Mouse (Mus musculus) induced T-regulatory cell, adult 2 months (primary cell): ENCODE data around the gene Trat1.

Source experiments
- DNase-seq: peaks from one replicate; pipeline ENCODE4 v3.0.0-alpha.2; 2012; ENCODE audit warnings: low read depth

Gene Trat1

GRCm38 (mm10) chr16:48771971-48772445 lies at the start of gene Trat1:
Gene Trat1, minus strand, starts transcription at chr16:48772021.
- peak; percentile 79 for DNase-seq

DNA sequence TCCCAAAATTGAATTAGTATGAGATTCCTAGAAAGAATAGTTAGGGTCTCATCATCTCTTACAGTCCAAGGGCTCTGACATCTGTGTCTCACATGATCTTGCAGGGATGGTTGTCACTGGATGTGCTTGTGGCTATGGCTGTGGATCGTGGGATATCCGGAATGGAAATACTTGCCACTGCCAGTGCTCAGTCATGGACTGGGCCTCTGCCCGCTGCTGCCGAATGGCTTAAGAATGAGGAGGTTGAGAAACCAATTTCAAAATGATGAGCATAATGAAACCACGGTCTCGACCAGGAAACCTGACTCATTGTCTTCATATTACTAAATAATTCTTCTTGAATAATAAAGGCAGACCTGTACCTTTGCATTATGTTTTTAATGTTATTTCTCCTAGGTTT lies 46.7 kb upstream of the Trat1 start:
- DNase-seq: no peak

DNA sequence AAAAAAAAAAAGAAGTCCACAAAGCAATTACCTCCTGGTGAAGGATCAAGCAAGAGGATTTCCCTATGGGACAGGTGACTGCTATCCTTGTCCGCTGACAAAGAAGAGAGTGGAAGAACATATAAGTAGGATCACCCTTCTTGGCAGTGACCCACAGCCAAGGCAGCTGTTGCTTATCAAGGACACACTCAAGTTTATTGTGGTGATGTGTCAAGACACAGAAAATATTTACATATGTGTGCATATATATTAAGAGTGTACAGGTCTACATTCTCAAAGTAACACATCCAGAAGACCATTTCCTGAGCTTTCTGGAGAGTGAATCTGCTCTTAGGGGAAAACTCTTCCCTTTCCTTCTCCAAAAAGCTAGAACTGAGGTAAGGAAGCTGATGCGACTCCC lies 44.9 kb upstream of the Trat1 start, which contains the start of gene Retnlb:
Retnlb (plus strand) TSS at position 162 of the 400 bp plus-strand sequence.
- DNase-seq: no peak

DNA sequence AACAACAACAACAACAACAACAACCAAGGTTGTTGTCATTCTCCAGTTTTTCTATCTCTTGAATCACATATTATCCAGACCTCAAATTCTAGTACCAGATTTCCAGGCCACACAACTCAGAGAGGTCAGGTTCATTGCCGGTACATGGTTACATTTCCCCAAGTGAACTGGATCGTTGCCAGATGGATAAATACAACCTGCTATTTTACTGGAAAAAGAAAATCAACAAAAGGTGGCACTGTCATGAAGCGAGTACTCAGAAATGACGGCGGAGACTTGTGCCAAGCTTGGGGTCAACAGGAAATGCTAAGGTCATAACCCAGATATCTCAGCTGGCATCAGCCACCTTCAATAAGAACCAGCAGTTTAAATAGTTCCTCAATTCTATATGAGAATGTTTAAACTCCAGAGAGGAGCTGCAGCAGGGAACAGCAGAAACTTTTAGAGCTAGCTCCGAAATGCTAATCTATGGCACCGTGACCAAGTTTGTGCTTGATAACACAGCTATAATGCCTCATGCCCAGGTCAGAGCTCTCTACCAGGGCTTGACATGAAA lies 40.1 kb upstream of the Trat1 start:
- no peak for DNase-seq

- DNase-seq: peak; percentile 69
These were observed 37.6 kb upstream of the Trat1 start for GRCm38 (mm10) chr16:48809374-48809773.

DNA sequence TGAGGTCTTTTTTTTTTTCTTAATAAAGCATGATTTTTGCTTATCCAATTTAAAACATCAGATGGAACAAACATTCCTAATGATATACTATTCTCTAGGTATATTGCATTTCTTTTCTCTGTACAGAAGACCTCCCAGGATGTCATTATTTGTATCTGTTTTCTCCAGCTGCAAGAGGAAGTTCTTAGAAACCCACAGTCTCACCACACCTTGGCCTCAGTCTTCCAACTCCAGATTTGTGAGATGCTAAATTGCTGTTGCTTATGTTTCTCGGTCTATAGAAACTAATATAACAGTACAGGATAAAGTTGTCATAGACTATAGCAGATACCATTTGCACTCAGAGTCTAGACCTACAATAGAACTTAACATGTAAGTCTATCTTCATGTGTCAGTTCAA lies 34.7 kb upstream of the Trat1 start:
- no peak for DNase-seq

GRCm38 (mm10) chr16:48805412-48805811 lies 33.6 kb upstream of the Trat1 start:
- no peak for DNase-seq

DNA sequence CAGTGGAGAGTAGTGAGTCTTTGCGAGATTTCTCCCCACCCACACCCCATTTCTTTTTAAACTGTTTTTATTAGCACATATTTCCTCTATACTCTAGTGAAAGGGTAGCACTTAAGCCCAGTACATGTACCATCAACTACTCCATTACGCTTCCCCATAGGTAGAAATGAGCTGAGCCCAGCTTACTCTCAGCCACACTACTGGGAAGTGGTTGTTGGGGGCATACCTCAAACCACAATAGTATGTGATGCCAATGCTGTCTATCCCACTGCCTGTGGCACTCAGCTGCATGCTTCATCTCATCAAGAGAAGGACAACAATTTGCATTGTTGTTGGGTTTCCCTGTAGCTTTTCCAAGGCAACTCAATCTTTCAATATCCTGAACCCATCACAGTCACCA lies 29.1 kb upstream of the Trat1 start:
- DNase-seq: no peak

GRCm38 (mm10) chr16:48799470-48799869 lies 27.6 kb upstream of the Trat1 start:
- no peak for DNase-seq

DNA sequence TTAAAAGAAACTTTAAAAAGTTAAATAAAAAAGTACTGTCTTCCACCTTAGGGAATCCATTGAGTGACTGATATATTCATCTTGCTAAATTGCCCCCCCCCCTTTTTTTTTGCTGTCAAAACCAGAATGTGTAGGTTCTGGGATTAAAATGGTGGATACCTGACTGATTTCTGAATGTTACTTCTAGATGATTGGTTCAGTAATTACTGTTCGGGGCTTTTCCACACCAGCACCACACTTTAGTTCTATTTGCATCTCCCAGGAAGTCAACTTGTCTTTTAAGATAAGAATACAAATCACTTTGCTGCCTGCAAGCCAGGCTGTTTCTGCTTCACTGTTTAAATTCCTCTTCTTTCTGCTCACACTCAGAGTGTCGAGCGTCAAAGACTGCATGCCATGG lies 26.5 kb upstream of the Trat1 start:
- peak; percentile 38 for DNase-seq

GRCm38 (mm10) chr16:48788704-48789185 lies 16.9 kb upstream of the Trat1 start:
- DNase-seq: peak; percentile 68

- DNase-seq: peak; percentile 55
These were observed 14.4 kb upstream of the Trat1 start for GRCm38 (mm10) chr16:48786258-48786657.

- DNase-seq: peak; percentile 60
These were observed 5.4 kb upstream of the Trat1 start for GRCm38 (mm10) chr16:48777254-48777653.

DNA sequence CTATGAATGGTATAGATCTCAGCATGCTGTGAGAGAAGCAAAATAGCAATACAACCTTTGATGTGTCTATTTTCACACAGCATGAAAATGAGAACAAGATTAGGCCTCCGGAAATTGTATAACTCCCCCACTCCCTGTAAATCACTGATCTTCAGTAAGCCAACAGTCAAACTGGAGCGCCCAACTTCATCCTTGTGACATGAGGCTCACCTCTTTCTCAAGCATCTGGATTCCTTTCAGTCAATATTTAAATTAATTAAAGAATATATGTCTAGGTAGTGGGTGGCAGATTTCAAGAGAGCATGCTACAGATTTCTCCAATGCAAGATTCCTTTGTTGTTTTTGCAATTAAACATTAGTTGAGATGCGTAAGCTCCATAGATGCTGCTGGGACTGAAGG lies 2.6 kb downstream of the Trat1 start:
- DNase-seq: peak; percentile 59

DNA sequence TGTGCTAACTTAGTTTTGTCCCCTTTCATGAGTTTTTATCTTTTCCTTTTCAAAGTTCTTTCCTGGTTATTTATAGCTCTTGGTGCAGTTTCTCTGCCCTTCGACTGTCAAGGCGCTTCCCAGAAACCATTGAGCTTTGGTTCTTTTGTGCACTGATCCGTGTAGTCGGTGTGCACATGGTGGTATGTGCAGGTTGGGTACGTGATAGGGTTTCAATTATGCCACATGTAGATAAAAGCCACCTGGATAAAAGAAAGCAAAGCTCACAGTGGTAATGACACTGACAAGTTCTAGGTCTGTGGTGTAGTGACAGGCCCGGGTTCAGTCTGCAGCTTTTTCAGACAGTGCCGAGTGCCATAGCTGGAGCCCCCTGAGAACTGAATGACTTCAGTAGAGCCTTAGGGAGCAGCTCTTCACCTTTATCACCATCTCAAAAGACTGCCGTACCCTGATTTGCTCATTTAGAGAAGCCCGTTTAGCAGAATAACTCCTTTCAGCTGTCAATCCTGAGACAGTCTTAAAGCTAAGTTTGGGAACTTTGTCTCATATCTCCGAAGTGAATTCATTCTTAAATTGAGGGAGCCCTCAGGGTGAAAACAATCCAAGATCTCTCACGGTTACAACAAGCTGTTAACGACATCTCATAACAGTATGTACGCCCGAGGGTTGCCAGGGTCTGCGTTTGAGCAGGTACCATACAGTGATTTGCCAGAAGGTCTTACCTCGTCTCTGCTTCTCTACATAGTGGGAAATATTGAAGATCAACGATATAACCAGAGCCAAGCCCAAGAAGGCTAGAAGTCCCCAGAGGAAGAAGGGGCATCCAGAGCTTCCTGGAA lies 11.0 kb downstream of the Trat1 start:
- DNase-seq: peak; percentile 54

DNA sequence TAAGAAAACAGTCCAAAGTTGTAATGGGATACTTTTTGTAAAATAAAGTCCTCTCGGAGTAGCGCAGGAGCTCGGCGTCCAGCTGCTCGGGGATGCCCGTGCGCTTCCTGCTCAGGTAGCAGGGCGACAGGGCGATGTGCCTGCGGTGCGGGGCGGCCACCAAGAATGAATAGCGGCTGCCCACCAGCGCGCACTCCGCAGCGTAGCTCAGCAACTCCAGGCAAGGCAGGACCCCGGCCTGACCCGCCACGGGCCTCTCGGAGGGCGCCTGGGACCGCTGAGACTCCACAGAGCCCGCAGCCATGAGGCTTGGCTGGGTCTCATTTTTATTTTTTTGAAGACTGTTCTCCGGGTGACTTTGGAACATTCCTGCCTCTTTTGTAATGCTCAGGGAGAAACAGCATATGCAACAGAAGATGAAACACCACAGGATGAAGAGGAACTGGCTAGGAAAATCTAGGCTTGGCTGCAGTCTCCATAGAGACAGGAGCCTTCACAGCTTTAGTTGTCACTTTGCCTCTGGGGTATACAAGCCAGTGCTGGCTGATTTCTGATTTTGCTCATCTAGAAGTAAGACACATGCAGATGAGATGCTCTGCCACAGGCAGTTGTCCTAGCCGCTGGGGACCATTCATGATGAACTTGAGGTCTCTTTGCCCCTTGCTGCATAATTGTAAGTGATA lies 21.5 kb downstream of the Trat1 start:
- DNase-seq: no peak

- DNase-seq: no peak
These were observed 26.4 kb downstream of the Trat1 start for GRCm38 (mm10) chr16:48745418-48745817.

- no peak for DNase-seq
These were observed 26.8 kb downstream of the Trat1 start for GRCm38 (mm10) chr16:48745011-48745410.

DNA sequence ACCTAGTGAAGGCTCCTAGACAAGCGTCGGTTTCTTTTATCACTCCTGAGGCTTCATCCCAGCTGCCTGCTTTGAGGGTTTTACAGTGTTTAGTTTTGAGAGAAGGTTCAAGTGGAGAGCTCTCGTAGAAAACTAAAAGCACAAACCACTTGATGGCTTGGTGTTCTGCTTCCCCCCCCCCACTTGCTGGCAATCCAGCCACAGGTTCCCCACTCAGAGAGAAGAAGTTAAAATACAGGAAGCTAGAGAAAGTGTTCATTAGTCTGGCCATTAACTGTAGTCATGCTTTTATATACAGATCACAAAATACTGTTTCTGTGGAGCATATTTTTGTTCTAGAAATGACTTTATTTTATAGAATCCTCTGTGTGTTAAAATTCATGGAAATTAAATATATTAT lies 30.3 kb downstream of the Trat1 start:
- no peak for DNase-seq

- peak; percentile 44 for DNase-seq
These were observed 31.8 kb downstream of the Trat1 start for GRCm38 (mm10) chr16:48739974-48740373.

- no peak for DNase-seq
These were observed 33.4 kb downstream of the Trat1 start for GRCm38 (mm10) chr16:48738429-48738828.

DNA sequence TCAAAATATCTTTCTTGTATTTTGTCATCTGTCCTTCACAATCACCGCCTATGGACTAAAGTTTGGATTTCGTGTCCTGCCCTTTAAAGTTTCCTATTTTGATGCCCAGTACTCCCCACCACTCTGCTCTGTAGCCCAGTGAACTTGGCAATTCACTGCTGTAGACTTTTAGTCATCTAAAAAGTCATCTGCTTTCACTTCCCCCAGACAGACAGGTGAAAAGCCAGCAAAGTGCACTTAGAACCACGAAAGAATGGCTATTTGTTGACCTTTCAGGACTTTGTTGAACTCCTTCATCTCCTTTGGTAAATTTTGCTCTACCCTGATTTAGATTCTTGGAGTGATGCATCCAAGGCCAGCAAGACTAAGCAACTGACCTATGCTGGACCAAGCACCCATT lies 34.9 kb downstream of the Trat1 start:
- no peak for DNase-seq

DNA sequence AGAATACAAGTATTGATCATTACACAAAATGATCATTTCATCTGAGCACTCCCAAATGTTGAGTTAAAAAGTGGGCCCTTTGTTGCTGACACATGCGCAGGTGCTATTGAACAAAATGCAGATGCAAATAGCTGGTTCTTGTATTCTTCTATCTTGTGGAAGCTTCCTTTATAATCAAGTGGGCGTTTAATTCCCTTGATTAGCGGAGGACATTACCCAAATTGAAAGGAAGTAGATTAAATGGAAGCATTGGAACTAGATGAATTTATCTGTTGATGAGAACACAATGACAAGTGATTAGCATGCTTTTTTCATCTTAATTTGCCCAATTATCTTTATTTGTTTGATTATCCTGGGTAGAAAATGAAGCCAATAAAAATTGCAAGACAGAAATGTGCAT lies 51.6 kb downstream of the Trat1 start:
- no peak for DNase-seq
